Mouse (Mus musculus) macrophage (primary cell): Measurements from ENCODE around the gene Zwint. TPM values are rescaled to one million over a fixed set of nuclear protein-coding genes. Genes with fewer than 3 reads are reported as not detected.

Source experiments
- H3K27ac ChIP-seq: fragments of 350-480 bp; formaldehyde crosslinking; 2 replicates; pipeline ENCODE4 v1.9.0; 2021
- H3K36me3 ChIP-seq: fragments of 350-480 bp; formaldehyde crosslinking; 2 replicates; pipeline ENCODE4 v1.9.0; 2021; ENCODE audit errors: inconsistent target
- H3K4me3 ChIP-seq: fragments of 350-480 bp; formaldehyde crosslinking; 2 replicates; pipeline ENCODE4 v1.9.0; 2021; ENCODE audit errors: inconsistent target
- H3K79me2 ChIP-seq: fragments of 350-480 bp; formaldehyde crosslinking; 2 replicates; pipeline ENCODE4 v1.9.0; 2021; ENCODE audit errors: inconsistent target
- WGBS: methylation state at CpG from one replicate; pipeline ENCODE4 v1.1.7; 2026; ENCODE audit warnings: inconsistent platforms; ENCODE audit not compliant: missing documents; 5-methylcytosine and 5-hydroxymethylcytosine counted together
- polyA plus RNA-seq: library from polyadenylated mRNA; stranded (reverse); fragments of 250-400 nt; gene quantifications from 3 replicates; pipeline ENCODE4 v1.2.4, GENCODE M21; 2018; ENCODE audit warnings: inconsistent platforms

The Zwint gene
- polyA plus RNA-seq, 1 experiment from 2014 or later = 92.3 TPM

DNA sequence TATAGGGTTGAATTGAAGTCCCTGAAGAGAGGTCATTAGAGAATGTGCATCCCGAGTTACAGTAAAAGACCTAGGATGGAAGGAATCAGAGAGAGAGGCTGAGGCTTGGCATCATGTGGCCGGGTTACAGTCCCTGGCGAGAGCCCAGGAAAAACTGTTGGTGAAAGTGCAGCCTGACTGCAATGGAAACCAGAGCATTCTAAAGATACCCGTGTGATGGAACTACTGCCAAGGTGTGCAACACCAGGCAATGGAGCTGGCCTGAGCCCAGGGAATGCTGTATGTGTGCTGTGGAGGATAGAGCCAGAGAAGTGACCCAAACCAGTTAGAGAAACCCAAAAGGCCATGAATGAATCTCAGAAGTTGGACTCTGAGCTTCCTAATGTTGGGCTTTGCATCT is 24.4 kb downstream of the Zwint start:
- no peaks in the 10 kb centered on the region for H3K36me3 ChIP-seq
- 95% methylated on average over 4 of the region's 4 CpGs for WGBS
- no peak overlapping the region for H3K27ac ChIP-seq
- H3K79me2 ChIP-seq = no peaks in the 10 kb centered on the region
- H3K4me3 ChIP-seq = no peak overlapping the region

DNA sequence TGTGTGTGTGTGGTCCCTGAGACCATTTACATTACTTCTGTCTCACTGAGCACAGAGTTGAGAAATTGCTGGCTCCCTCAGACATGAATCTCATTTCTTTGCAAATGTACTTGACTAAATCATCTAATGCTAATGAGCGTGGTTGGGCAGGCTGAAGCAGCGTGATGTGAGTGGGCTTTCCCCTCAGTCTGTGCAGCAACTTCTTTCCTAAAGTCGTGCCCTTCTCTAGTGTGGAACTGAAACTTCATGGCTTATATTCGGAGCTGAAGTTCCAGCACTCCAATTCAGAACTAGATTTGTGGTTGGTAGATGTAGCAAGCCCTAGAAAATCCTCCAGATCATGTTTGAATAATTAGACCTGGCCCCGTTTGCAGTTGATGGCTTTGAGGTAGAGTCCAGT is 46.4 kb downstream of the Zwint start:
- H3K27ac ChIP-seq = no peak overlapping the region
- no peaks in the 10 kb centered on the region for H3K79me2 ChIP-seq
- no peak overlapping the region for H3K4me3 ChIP-seq
- WGBS = 78% methylated on average over 5 of the region's 5 CpGs
- H3K36me3 ChIP-seq = no peaks in the 10 kb centered on the region

- Histone ChIP-seq H3K4me3 (no peak overlapping the region), H3K27ac (no peak overlapping the region), H3K36me3 (no peaks in the 10 kb centered on the region), H3K79me2 (no peaks in the 10 kb centered on the region)
- WGBS = 58% methylated on average over 2 of the region's 2 CpGs
Observed at GRCm38 (mm10) chr10:72713754-72714153, 59.1 kb downstream of the Zwint start.
